Mouse (Mus musculus) fibroblast of lung, adult 2 months (primary cell): ENCODE measurements around the gene 4921524J17Rik.

Experiments
- DNase-seq: peaks from one replicate; pipeline ENCODE4 v3.0.0-alpha.2; 2011; ENCODE audit warnings: low read depth

Gene 4921524J17Rik

GRCm38 (mm10) chr8:85432168-85433016, at the start of gene 4921524J17Rik:
TSS of gene 4921524J17Rik (minus strand) at chr8:85432833.
- peak; percentile 90 for DNase-seq

- no peak for DNase-seq
These were observed 49.8 kb upstream of the 4921524J17Rik start for GRCm38 (mm10) chr8:85482427-85482826.

- DNase-seq = no peak
These were observed 49.3 kb upstream of the 4921524J17Rik start for GRCm38 (mm10) chr8:85481900-85482299.

GRCm38 (mm10) chr8:85479710-85480109, 47.1 kb upstream of the 4921524J17Rik start:
- DNase-seq = no peak

GRCm38 (mm10) chr8:85478397-85478796, 45.8 kb upstream of the 4921524J17Rik start:
- no peak for DNase-seq

- no peak for DNase-seq
These were observed 44.4 kb upstream of the 4921524J17Rik start for GRCm38 (mm10) chr8:85476970-85477545.

- DNase-seq = no peak
These were observed 42.3 kb upstream of the 4921524J17Rik start for GRCm38 (mm10) chr8:85474924-85475323.

GRCm38 (mm10) chr8:85473246-85473645, 40.6 kb upstream of the 4921524J17Rik start:
- no peak for DNase-seq

GRCm38 (mm10) chr8:85472800-85473199, 40.2 kb upstream of the 4921524J17Rik start:
- DNase-seq = no peak

- DNase-seq = no peak
These were observed 38.1 kb upstream of the 4921524J17Rik start for GRCm38 (mm10) chr8:85470753-85471152.

- DNase-seq = no peak
These were observed 33.4 kb upstream of the 4921524J17Rik start for GRCm38 (mm10) chr8:85466056-85466455.

GRCm38 (mm10) chr8:85464316-85464715, 31.7 kb upstream of the 4921524J17Rik start:
- no peak for DNase-seq

GRCm38 (mm10) chr8:85462441-85462840, 29.8 kb upstream of the 4921524J17Rik start:
- no peak for DNase-seq

- DNase-seq = no peak
These were observed 28.7 kb upstream of the 4921524J17Rik start for GRCm38 (mm10) chr8:85461377-85461776.

- no peak for DNase-seq
These were observed 28.2 kb upstream of the 4921524J17Rik start for GRCm38 (mm10) chr8:85460804-85461203.

GRCm38 (mm10) chr8:85459582-85459981, 26.9 kb upstream of the 4921524J17Rik start:
- DNase-seq = no peak

- peak; percentile 65 for DNase-seq
These were observed 23.9 kb upstream of the 4921524J17Rik start for GRCm38 (mm10) chr8:85456536-85456935.

- no peak for DNase-seq
These were observed 22.1 kb upstream of the 4921524J17Rik start for GRCm38 (mm10) chr8:85454750-85455149.

GRCm38 (mm10) chr8:85453256-85453655, 20.6 kb upstream of the 4921524J17Rik start:
- no peak for DNase-seq

- DNase-seq = no peak
These were observed 19.7 kb upstream of the 4921524J17Rik start for GRCm38 (mm10) chr8:85452328-85452727.

GRCm38 (mm10) chr8:85450335-85450734, 17.7 kb upstream of the 4921524J17Rik start:
- no peak for DNase-seq

GRCm38 (mm10) chr8:85445936-85446685, 13.5 kb upstream of the 4921524J17Rik start:
- DNase-seq = no peak

- DNase-seq = no peak
These were observed 11.5 kb upstream of the 4921524J17Rik start for GRCm38 (mm10) chr8:85444092-85444491.
